Comparison of ENCODE assay signal across 8 mouse cellular contexts in genomic region chr6:137935341-137935740, GRCm38 (mm10).
A peak's percentile ranks its signal among the peaks of the same experiment; 100 is the strongest.
DNase-seq lines count a peak whose midpoint lies in the region; ATAC-seq lines count a peak whose summit lies in the region.

No protein-coding gene starts in this region.

- no peak overlapping the region for H3K9ac ChIP-seq in stomach, embryonic 15.5 days

- ATAC-seq in stomach, embryonic 15.5 days (ENCODE audit: insufficient read depth, low FRiP score, low read depth), result no peak

- peak; percentile 19 for DNase-seq in heart, adult 11 months
- DNase-seq in heart, adult 8-10 months (ENCODE audit: low spot score), result no peak
- DNase-seq in adrenal gland, adult 2 months, result peak; percentile 43
- DNase-seq in frontal cortex, postnatal 36 days (ENCODE audit: low spot score in 2 of 2), result peak; percentile 45 to 54
- peak; percentile 29 to 46 for DNase-seq in left cerebral cortex, postnatal 36 days (ENCODE audit: low spot score in 2 of 2)
- DNase-seq in spleen, postnatal 10 days (ENCODE audit: low spot score in 2 of 2), result no peak
- no peak for DNase-seq in embryo, embryonic 10 days (ENCODE audit: low spot score)

- H3K4me1 ChIP-seq in stomach, embryonic 15.5 days, result peaks cover 9% of the 10 kb centered on the region; the same call in 1 of the 2 replicates

- no peak overlapping the region; the same call in 1 of the 2 replicates for H3K4me3 ChIP-seq in stomach, embryonic 15.5 days (replicated peaks)

- no peaks in the 10 kb centered on the region for H3K36me3 ChIP-seq in stomach, embryonic 15.5 days

- H3K27me3 ChIP-seq in stomach, embryonic 15.5 days (replicated peaks), result no peaks in the 10 kb centered on the region

- intact Hi-C loops in left cerebral cortex, postnatal 36 days (cut with DNase I), result loop anchor here (10.0 kb wide), 1 partner anchor 61 kb away; no protein-coding TSS in a partner anchor

- 19% methylated on average over 8 of the region's 8 CpGs for WGBS in stomach, embryonic 15.5 days

- no peaks in the 10 kb centered on the region for H3K9me3 ChIP-seq in stomach, embryonic 15.5 days

- peak overlapping the region; percentile 34 for H3K4me2 ChIP-seq in stomach, embryonic 15.5 days

- peak overlapping the region; percentile 41 for H3K27ac ChIP-seq in stomach, embryonic 15.5 days

Comparison
In these comparisons a context has a peak if more than half of its experiments do, and no peak if none do; other contexts are left out.
1. DNase-seq: peak in heart, adult 11 months (single experiment), adrenal gland, adult 2 months (single experiment), frontal cortex, postnatal 36 days (2 of 2) and left cerebral cortex, postnatal 36 days (2 of 2); none in heart, adult 8-10 months (single experiment), spleen, postnatal 10 days (0 of 2) and embryo, embryonic 10 days (single experiment).